Mouse (Mus musculus) lung, postnatal 0 days (tissue): ENCODE results near the gene Ttll8. TPM values are rescaled to one million over a fixed set of nuclear protein-coding genes. Genes with fewer than 3 reads are reported as not detected.
A peak's percentile ranks its signal among the peaks of the same experiment; 100 is the strongest.

ENCODE experiments used
- ATAC-seq: fragments of 200-750 bp; cut with Nextera tagmentation; 2 replicates; pipeline ENCODE4 v1.8.0; 2017; ENCODE audit warnings: moderate library complexity
- DNase-seq: peaks from one replicate; pipeline ENCODE4 v3.0.0-alpha.2; 2016; ENCODE audit warnings: low spot score
- H3K27ac ChIP-seq: fragments of 300-500 bp; sonication (generic); 2 replicates; pipeline ENCODE4 v1.5.1; 2014; ENCODE audit warnings: antibody characterized with exemption, mild to moderate bottlenecking, low read length, mixed read lengths
- H3K27me3 ChIP-seq: fragments of 300-500 bp; sonication (generic); replicated peaks from 2 replicates; pipeline ENCODE4 v1.6.1; 2014; ENCODE audit warnings: low read length, mixed read lengths; ENCODE audit not compliant: insufficient read depth
- H3K36me3 ChIP-seq: fragments of 300-500 bp; sonication (generic); 2 replicates; pipeline ENCODE4 v1.6.1; 2014; ENCODE audit warnings: low read length, mixed read lengths; ENCODE audit not compliant: insufficient read depth
- H3K4me1 ChIP-seq: fragments of 300-500 bp; sonication (generic); 2 replicates; pipeline ENCODE4 v1.6.1; 2014; ENCODE audit warnings: antibody characterized with exemption, low read depth, low read length, mixed read lengths; ENCODE audit not compliant: insufficient read depth
- H3K4me2 ChIP-seq: fragments of 300-500 bp; sonication (generic); replicated peaks from 2 replicates; pipeline ENCODE4 v1.6.1; 2014; ENCODE audit warnings: low read depth, mild to moderate bottlenecking, low read length, moderate library complexity, mixed read lengths
- H3K4me3 ChIP-seq: fragments of 300-500 bp; sonication (generic); 2 replicates; pipeline ENCODE4 v1.5.1; 2014; ENCODE audit warnings: low read depth, low read length
- H3K9ac ChIP-seq: fragments of 300-500 bp; sonication (generic); replicated peaks from 2 replicates; pipeline ENCODE4 v1.6.1; 2014; ENCODE audit warnings: low read depth, mild to moderate bottlenecking
- H3K9me3 ChIP-seq: fragments of 300-500 bp; sonication (generic); 2 replicates; pipeline ENCODE4 v1.6.1; 2016; ENCODE audit warnings: low read length, mixed read lengths
- CTCF ChIP-seq: IDR thresholded peaks from 2 replicates; pipeline ENCODE4 v1.5.1; 2016; ENCODE audit warnings: antibody characterized with exemption, mild to moderate bottlenecking
- EP300 ChIP-seq: IDR thresholded peaks from 2 replicates; pipeline ENCODE4 v1.6.1; 2016; ENCODE audit warnings: antibody characterized with exemption, mild to moderate bottlenecking, control low read depth
- WGBS: fragments of 180-500 bp; shearing (Covaris S2); extraction: QIAGEN DNeasy Blood & Tissue Kit; methylation state at CpG from one replicate; pipeline ENCODE4 v1.1.7; 2014; 5-methylcytosine and 5-hydroxymethylcytosine counted together
- polyA plus RNA-seq: library from polyadenylated mRNA; unstranded; fragments of >200 nt; fragmentation: Nextera tagmentation; extraction: Ambion mirVana; gene quantifications from 2 replicates; pipeline ENCODE4 v1.2.1, GENCODE M21; 2015

The Ttll8 gene
- polyA plus RNA-seq, 1 experiment from 2014 or later: 0.06 TPM

DNA sequence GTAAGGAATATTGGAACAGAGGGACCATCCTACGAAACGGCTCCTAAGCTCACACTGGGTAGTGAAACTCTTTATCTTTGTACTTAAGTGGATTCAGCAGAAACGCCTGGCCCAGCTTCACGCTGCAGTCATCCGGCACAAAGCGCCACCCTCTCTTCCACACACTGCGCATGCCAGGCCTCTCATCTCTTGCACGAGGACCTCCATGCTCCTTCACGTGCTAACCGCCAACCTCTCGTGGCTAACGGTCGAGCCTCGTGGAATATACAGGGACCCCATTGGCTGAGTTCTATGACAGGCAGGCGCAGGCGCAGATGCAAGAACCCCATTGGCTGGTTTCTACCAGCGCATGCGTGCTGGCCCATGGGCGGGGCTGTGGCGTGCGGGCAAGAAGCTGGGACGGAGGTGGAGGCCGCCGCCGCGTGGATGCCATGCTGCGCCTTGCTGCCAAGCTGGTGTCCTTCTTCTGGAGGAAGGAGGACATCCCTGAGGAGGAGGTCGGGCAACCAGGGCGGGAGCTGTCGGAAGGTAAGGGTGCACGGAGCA lies 28.4 kb upstream of the Ttll8 start, which contains the start of gene Mov10l1:
Gene Mov10l1, plus strand, starts transcription at position 376 of the 546 bp plus-strand sequence.
- Histone ChIP-seq H3K27me3 (no peaks in the 10 kb centered on the region), H3K27ac (no peak within 1 kb of the TSS), H3K36me3 (no peaks in the 10 kb centered on the region), H3K4me2 (no peak within 1 kb of the TSS), H3K9ac (no peak within 1 kb of the TSS), H3K4me3 (no peak within 1 kb of the TSS), H3K9me3 (no peaks in the 10 kb centered on the region), H3K4me1 (no peaks in the 10 kb centered on the region; the same call in 1 of the 2 replicates)
- 91% methylated on average over 31 of the region's 31 CpGs for WGBS
- DNase-seq (no peak), ATAC-seq (no peak)
- TF ChIP-seq CTCF: no peak
- TF ChIP-seq EP300: no peak

DNA sequence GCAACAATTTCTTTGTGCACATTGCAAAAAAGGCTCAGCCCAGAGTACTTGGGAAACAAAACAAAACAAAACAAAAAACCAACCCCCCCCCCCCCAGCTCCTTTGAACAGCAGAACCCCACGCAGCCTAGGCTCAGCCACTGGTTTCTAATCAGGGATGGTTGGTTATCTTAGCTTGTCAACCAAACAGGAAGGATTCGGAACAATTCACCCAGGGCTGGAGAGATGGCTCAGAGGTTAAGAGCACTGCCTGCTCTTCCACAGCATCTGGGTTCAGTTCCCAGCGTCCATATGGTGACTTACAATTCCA lies 24.9 kb upstream of the Ttll8 start:
- no peaks in the 10 kb centered on the region; the same call in 1 of the 2 replicates for H3K4me1 ChIP-seq
- H3K9ac ChIP-seq: no peak overlapping the region
- no peaks in the 10 kb centered on the region for H3K36me3 ChIP-seq
- no peak overlapping the region for H3K4me2 ChIP-seq
- no peak for DNase-seq
- H3K27me3 ChIP-seq: no peaks in the 10 kb centered on the region
- no peak for ATAC-seq
- WGBS: 54% methylated on average over 3 of the region's 3 CpGs
- H3K27ac ChIP-seq: no peak overlapping the region
- H3K4me3 ChIP-seq: no peak overlapping the region
- TF ChIP-seq EP300 (no peak), CTCF (no peak)
- H3K9me3 ChIP-seq: no peaks in the 10 kb centered on the region

GRCm38 (mm10) chr15:88978281-88979137 lies 24.3 kb upstream of the Ttll8 start, which contains the start of gene Mlc1:
Mlc1 (minus strand) TSS chr15:88979007.
- H3K27ac ChIP-seq: peak within 1 kb of the TSS; percentile 2; the same call in 1 of the 2 replicates
- 51% methylated on average over 10 of the region's 10 CpGs for WGBS
- no peaks in the 10 kb centered on the region; the same call in 1 of the 2 replicates for H3K4me1 ChIP-seq
- peak; percentile 92 for ATAC-seq
- no peak within 1 kb of the TSS for H3K9ac ChIP-seq
- 0 out of 2 replicates have a peak within 1 kb of the TSS, but pooled peaks have one; percentile 1 for H3K4me3 ChIP-seq
- peak; percentile 70 for TF ChIP-seq EP300
- no peak for TF ChIP-seq CTCF
- H3K4me2 ChIP-seq: peak within 1 kb of the TSS; percentile 22; the same call in 1 of the 2 replicates
- DNase-seq: peak; percentile 85
- H3K36me3 ChIP-seq: no peaks in the 10 kb centered on the region
- no peaks in the 10 kb centered on the region for H3K27me3 ChIP-seq
- H3K9me3 ChIP-seq: no peaks in the 10 kb centered on the region

- H3K4me1 ChIP-seq: no peaks in the 10 kb centered on the region
- TF ChIP-seq CTCF (no peak), EP300 (no peak)
- H3K9ac ChIP-seq: no peak overlapping the region
- H3K27ac ChIP-seq: no peak overlapping the region
- H3K9me3 ChIP-seq: no peaks in the 10 kb centered on the region
- ATAC-seq: no peak
- DNase-seq: no peak
- H3K4me2 ChIP-seq: no peak overlapping the region
- no peaks in the 10 kb centered on the region for H3K36me3 ChIP-seq
- no peaks in the 10 kb centered on the region for H3K27me3 ChIP-seq
- no peak overlapping the region for H3K4me3 ChIP-seq
- WGBS: 85% methylated on average over 4 of the region's 4 CpGs
Measured at GRCm38 (mm10) chr15:88972300-88972699, 18.1 kb upstream of the Ttll8 start.

- H3K36me3 ChIP-seq: no peaks in the 10 kb centered on the region
- DNase-seq (no peak), ATAC-seq (no peak)
- 80% methylated on average over 2 of the region's 2 CpGs for WGBS
- H3K9me3 ChIP-seq: no peaks in the 10 kb centered on the region
- H3K27ac ChIP-seq: no peak overlapping the region
- H3K9ac ChIP-seq: no peak overlapping the region
- H3K27me3 ChIP-seq: no peaks in the 10 kb centered on the region
- H3K4me2 ChIP-seq: no peak overlapping the region
- no peak overlapping the region for H3K4me3 ChIP-seq
- H3K4me1 ChIP-seq: no peaks in the 10 kb centered on the region
- TF ChIP-seq EP300 (no peak), CTCF (no peak)
Measured at GRCm38 (mm10) chr15:88964070-88964578, 9.9 kb upstream of the Ttll8 start.

- H3K4me3 ChIP-seq: no peak overlapping the region
- 75% methylated on average over 4 of the region's 4 CpGs for WGBS
- no peak overlapping the region for H3K27ac ChIP-seq
- no peaks in the 10 kb centered on the region for H3K4me1 ChIP-seq
- TF ChIP-seq EP300: no peak
- TF ChIP-seq CTCF: no peak
- peaks cover 12% of the 10 kb centered on the region; the same call in 1 of the 2 replicates for H3K27me3 ChIP-seq
- H3K9ac ChIP-seq: no peak overlapping the region
- H3K4me2 ChIP-seq: no peak overlapping the region
- H3K36me3 ChIP-seq: no peaks in the 10 kb centered on the region
- DNase-seq: no peak
- no peak for ATAC-seq
- H3K9me3 ChIP-seq: no peaks in the 10 kb centered on the region
Measured at GRCm38 (mm10) chr15:88957522-88957921, 3.3 kb upstream of the Ttll8 start.
